In the genomic region with DNA sequence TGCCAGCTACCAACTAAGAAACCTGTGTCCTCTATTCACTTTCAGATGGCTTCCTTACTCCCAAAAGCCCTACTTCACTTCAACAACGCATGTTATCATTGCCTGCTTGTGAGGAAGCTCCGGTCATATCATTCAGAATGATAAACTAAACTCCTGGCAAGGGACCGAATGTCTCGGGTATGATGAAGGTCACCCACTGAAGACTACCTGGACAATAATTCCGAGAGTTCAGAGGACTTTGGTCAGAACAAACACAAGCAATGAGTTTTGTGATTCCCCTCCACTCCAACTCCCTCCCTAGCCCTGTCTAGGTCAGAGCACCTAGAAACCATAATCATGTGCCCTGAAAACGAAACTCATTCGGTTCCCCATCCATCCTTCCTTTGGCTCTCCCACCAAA, we compare ENCODE assay signal across 9 mouse cellular contexts. TPM values are rescaled to one million over a fixed set of nuclear protein-coding genes. Genes with fewer than 3 reads are reported as not detected.
DNase-seq lines count a peak whose midpoint lies in the region; ATAC-seq and TF ChIP-seq lines count a peak whose summit lies in the region.
"Had no signal": no experiment of that assay in that cellular context is flagged by ENCODE, and none has a peak within 500 bp of the region (broad histone marks: within the 10 kb centered on the region; RNA-seq: fewer than 3 reads in every experiment).

No protein-coding gene starts in this region.

- H3K4me2 ChIP-seq in heart, embryonic 14.5 days (ENCODE audit: low read length) = peak overlapping the region; percentile 90
- H3K4me2 ChIP-seq in limb, embryonic 14.5 days (replicated peaks; ENCODE audit: low read depth, low read length, severe bottlenecking) = no peak overlapping the region
- peak overlapping the region; percentile 72; the same call in 1 of the 2 replicates for H3K4me2 ChIP-seq in stomach, postnatal 0 days (replicated peaks; ENCODE audit: low read depth)

- H3K9me3 ChIP-seq in heart, embryonic 14.5 days (ENCODE audit: control insufficient read depth, low read length) = no peaks in the 10 kb centered on the region
- H3K9me3 ChIP-seq in limb, embryonic 14.5 days (ENCODE audit: control insufficient read depth, low read length) = no peaks in the 10 kb centered on the region
- no peaks in the 10 kb centered on the region for H3K9me3 ChIP-seq in stomach, postnatal 0 days (ENCODE audit: control insufficient read depth, low read length)

- no peak for TF ChIP-seq CTCF in testis, adult 2 months (IDR thresholded peaks at IDR 0.05; ENCODE audit: control insufficient read depth, insufficient read depth, insufficient replicate concordance, low read depth, low read length)
- no peak for TF ChIP-seq CTCF in stomach, postnatal 0 days (IDR thresholded peaks at IDR 0.05; ENCODE audit: low read depth)
- TF ChIP-seq CTCF in thymus, adult 2 months (IDR thresholded peaks at IDR 0.05; ENCODE audit: borderline replicate concordance, control insufficient read depth, extremely low read depth, insufficient read depth, low read length, poor library complexity) = no peak

- 50% methylated on average over 7 of the region's 7 CpGs for WGBS in heart, embryonic 14.5 days
- 69% methylated on average over 7 of the region's 7 CpGs for WGBS in limb, embryonic 14.5 days
- 70% methylated on average over 7 of the region's 7 CpGs for WGBS in stomach, postnatal 0 days
- 73% methylated on average over 7 of the region's 7 CpGs for WGBS in thymus, adult 2 months

- no peaks in the 10 kb centered on the region for H3K36me3 ChIP-seq in heart, embryonic 14.5 days (ENCODE audit: control insufficient read depth, insufficient read depth, low read length)
- no peaks in the 10 kb centered on the region for H3K36me3 ChIP-seq in testis, adult 2 months (ENCODE audit: control insufficient read depth, insufficient read depth, low read length)
- no peaks in the 10 kb centered on the region for H3K36me3 ChIP-seq in limb, embryonic 14.5 days (ENCODE audit: control insufficient read depth, insufficient read depth, low read length)
- no peaks in the 10 kb centered on the region for H3K36me3 ChIP-seq in stomach, postnatal 0 days (ENCODE audit: control insufficient read depth, insufficient read depth, low read length)
- H3K36me3 ChIP-seq in thymus, adult 2 months (ENCODE audit: control insufficient read depth, insufficient read depth, low read length) = no peaks in the 10 kb centered on the region

- intact Hi-C loops in heart, postnatal 14 days (cut with DNase I) = loop anchor here (2.0 kb wide), 1 partner anchor 57 kb away; no protein-coding TSS in a partner anchor

- no peak for TF ChIP-seq POLR2A in testis, adult 2 months (IDR thresholded peaks at IDR 0.05; ENCODE audit: control insufficient read depth, low read depth, low read length)
- no peak for TF ChIP-seq POLR2A in limb, embryonic 14.5 days (IDR thresholded peaks at IDR 0.05; ENCODE audit: borderline replicate concordance, extremely low read depth, insufficient read depth, insufficient read length)
- no peak for TF ChIP-seq POLR2A in thymus, adult 2 months (IDR thresholded peaks at IDR 0.05; ENCODE audit: control insufficient read depth, extremely low read depth, insufficient read depth, low read length, poor library complexity)

- DNase-seq in heart, postnatal 14 days = no peak
- DNase-seq in testis, postnatal 10 days (ENCODE audit: low spot score) = no peak
- DNase-seq in limb, embryonic 14.5 days (ENCODE audit: low spot score) = no peak
- no peak for DNase-seq in stomach, postnatal 0 days (ENCODE audit: low spot score)
- DNase-seq in right cerebral cortex, postnatal 25 days = no peak
- no peak for DNase-seq in thymus, adult 2 months
- DNase-seq: layer of hippocampus, postnatal 36 days had no signal

- ATAC-seq in heart, embryonic 14.5 days (ENCODE audit: insufficient number of reproducible peaks, insufficient read depth, low FRiP score, low read depth) = no peak
- no peak for ATAC-seq in limb, embryonic 14.5 days (ENCODE audit: low FRiP score, low read depth)
- no peak for ATAC-seq in stomach, postnatal 0 days (ENCODE audit: low FRiP score, low TSS enrichment)

- no peak for TF ChIP-seq EP300 in stomach, postnatal 0 days (optimal IDR thresholded peaks at IDR 0.05)

- H3K4me3 ChIP-seq in heart, embryonic 14.5 days (ENCODE audit: control insufficient read depth in 1 of 2, insufficient read depth in 1 of 2, low read depth in 1 of 2, low read length in 2 of 2) = peak overlapping the region; percentile 50 to 57
- peak overlapping the region; percentile 46; the same call in 1 of the 2 replicates for H3K4me3 ChIP-seq in testis, adult 2 months (ENCODE audit: control insufficient read depth, low read depth, low read length)
- peak overlapping the region; percentile 46 for H3K4me3 ChIP-seq in limb, embryonic 14.5 days (replicated peaks; ENCODE audit: low read length)
- peak overlapping the region; percentile 51 for H3K4me3 ChIP-seq in stomach, postnatal 0 days (ENCODE audit: low read depth, low read length)
- H3K4me3 ChIP-seq in thymus, adult 2 months (ENCODE audit: control insufficient read depth, insufficient read depth, low read length) = no peak overlapping the region

- peaks cover 0 to 7% of the 10 kb centered on the region in 2 experiments; a peak in 3 of 4 replicates for H3K4me1 ChIP-seq in heart, embryonic 14.5 days (ENCODE audit: control insufficient read depth in 2 of 2, insufficient read depth in 2 of 2, low read length in 2 of 2)
- H3K4me1 ChIP-seq in testis, adult 2 months (ENCODE audit: control insufficient read depth, insufficient read depth, low read length) = peaks cover 11% of the 10 kb centered on the region
- no peaks in the 10 kb centered on the region for H3K4me1 ChIP-seq in limb, embryonic 14.5 days (ENCODE audit: control insufficient read depth, insufficient read depth, low read length)
- H3K4me1 ChIP-seq in stomach, postnatal 0 days (replicated peaks; ENCODE audit: control insufficient read depth, insufficient read depth) = no peaks in the 10 kb centered on the region
- H3K4me1 ChIP-seq in thymus, adult 2 months (replicated peaks; ENCODE audit: control insufficient read depth, insufficient read depth, low read length) = no peaks in the 10 kb centered on the region

- H3K27ac ChIP-seq in heart, embryonic 14.5 days (replicated peaks in 1 of 2; ENCODE audit: control insufficient read depth in 1 of 2, insufficient read depth in 1 of 2, low read depth in 2 of 2, low read length in 2 of 2) = no peak overlapping the region
- H3K27ac ChIP-seq in testis, adult 2 months (ENCODE audit: control insufficient read depth, insufficient read depth, low read depth, low read length) = no peak overlapping the region
- H3K27ac ChIP-seq in limb, embryonic 14.5 days (replicated peaks; ENCODE audit: low read depth, low read length) = no peak overlapping the region
- no peak overlapping the region for H3K27ac ChIP-seq in stomach, postnatal 0 days (replicated peaks)
- no peak overlapping the region for H3K27ac ChIP-seq in thymus, adult 2 months (ENCODE audit: control insufficient read depth, insufficient read depth, low read length)

- H3K27me3 ChIP-seq in heart, embryonic 14.5 days (ENCODE audit: control insufficient read depth, insufficient read depth, low read length) = peaks cover 32% of the 10 kb centered on the region
- no peaks in the 10 kb centered on the region for H3K27me3 ChIP-seq in testis, adult 2 months (ENCODE audit: control insufficient read depth, insufficient read depth, low read length)
- peaks cover 34% of the 10 kb centered on the region for H3K27me3 ChIP-seq in limb, embryonic 14.5 days (ENCODE audit: control insufficient read depth, insufficient read depth, low read length)
- H3K27me3 ChIP-seq in stomach, postnatal 0 days (ENCODE audit: control insufficient read depth, insufficient read depth, low read length) = peaks cover 4% of the 10 kb centered on the region
- peaks cover 13% of the 10 kb centered on the region for H3K27me3 ChIP-seq in thymus, adult 2 months (ENCODE audit: control insufficient read depth, insufficient read depth, low read length)

- peak overlapping the region; percentile 69 for H3K9ac ChIP-seq in heart, embryonic 14.5 days (ENCODE audit: low read length)
- no peak overlapping the region for H3K9ac ChIP-seq in limb, embryonic 14.5 days (ENCODE audit: low read depth, low read length, severe bottlenecking)
- peak overlapping the region; percentile 60 for H3K9ac ChIP-seq in stomach, postnatal 0 days (ENCODE audit: low read length)

RNA-seq across cellular contexts. Expression of gene C130074G19Rik, which starts 1.2 kb away (rescaled TPM):
- polyA plus RNA-seq in heart, embryonic 14.5 days (2014; fragmentation: Nextera tagmentation; extraction: Ambion mirVana) = 1.3 and 1.5 TPM in 2 replicates
- 10 to 100 TPM; 24.1 to 30.3 TPM for total RNA-seq in heart, postnatal 14 days (2021)
- polyA plus RNA-seq in testis, adult 2 months (2012; rRNA removed) = 6.0 and 6.4 TPM in 2 replicates
- 7.3 and 9.7 TPM in 2 replicates for polyA plus RNA-seq in limb, embryonic 14.5 days (2012; rRNA removed)
- polyA plus RNA-seq in limb, embryonic 14.5 days (2014; fragmentation: Nextera tagmentation; extraction: Ambion mirVana) = 1.8 TPM in 2 replicates
- polyA plus RNA-seq in stomach, postnatal 0 days (2015; fragmentation: Nextera tagmentation; extraction: Ambion mirVana) = 1.9 TPM in 2 replicates
- 3.2 and 3.7 TPM in 2 replicates for polyA plus RNA-seq in thymus, adult 2 months (2012; rRNA removed)

RNA-seq across cellular contexts. Expression of gene Marc2, which starts 35.6 kb away (rescaled TPM):
- polyA plus RNA-seq in heart, embryonic 14.5 days (2014; fragmentation: Nextera tagmentation; extraction: Ambion mirVana) = 144 and 148 TPM in 2 replicates
- total RNA-seq in heart, postnatal 14 days (2021) = 100 to 1,000 TPM; 121 to 126 TPM
- polyA plus RNA-seq in testis, adult 2 months (2012; rRNA removed) = 34.3 and 36.5 TPM in 2 replicates
- 59.9 and 68.7 TPM in 2 replicates for polyA plus RNA-seq in limb, embryonic 14.5 days (2012; rRNA removed)
- polyA plus RNA-seq in limb, embryonic 14.5 days (2014; fragmentation: Nextera tagmentation; extraction: Ambion mirVana) = 232 and 239 TPM in 2 replicates
- 197 and 217 TPM in 2 replicates for polyA plus RNA-seq in stomach, postnatal 0 days (2015; fragmentation: Nextera tagmentation; extraction: Ambion mirVana)
- polyA plus RNA-seq in thymus, adult 2 months (2012; rRNA removed) = 76.3 and 87.6 TPM in 2 replicates
